Mouse (Mus musculus): ENCODE results near the gene Rnf6. TPM values are rescaled to one million over a fixed set of nuclear protein-coding genes. Genes with fewer than 3 reads are reported as not detected.
"Not testable (repeated sequence)": the region's sequence is repeated elsewhere in the genome, so short reads cannot be mapped to it uniquely, and the experiment has no call there.

Rnf6 gene
- total RNA-seq, 1 experiment from 2014 or later: 87.9 TPM

DNA sequence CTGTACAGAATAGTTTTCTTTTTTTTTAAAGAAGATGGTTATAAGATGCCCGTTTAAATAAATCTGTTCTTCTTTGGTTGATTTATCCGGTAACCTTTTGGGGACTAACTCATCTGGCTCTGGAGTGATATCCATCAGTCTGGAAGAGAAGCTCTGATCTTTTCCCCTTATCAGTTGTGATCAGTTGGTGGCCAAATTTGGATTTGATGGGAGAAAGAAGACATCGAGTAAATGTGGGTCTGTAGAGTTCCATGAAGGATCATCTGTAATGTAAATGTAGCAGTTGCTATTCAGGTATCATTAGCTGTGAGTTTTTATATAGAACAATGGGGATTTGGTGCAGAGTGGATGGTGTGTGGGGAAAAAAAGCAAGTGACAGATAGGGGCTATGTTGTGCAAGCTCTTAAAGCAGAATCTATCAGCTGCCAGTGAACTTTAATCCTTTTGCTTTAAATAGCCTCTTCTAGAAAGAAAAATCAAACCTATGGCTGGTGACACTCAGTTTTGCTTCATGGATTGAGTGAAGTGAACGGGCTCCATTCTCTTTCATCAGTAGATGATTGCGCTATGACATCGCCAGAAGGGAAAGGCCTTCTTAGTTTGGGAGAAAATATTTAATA lies 10.8 kb upstream of the Rnf6 start:
- no peak for ATAC-seq (replicated peaks; ENCODE audit: insufficient number of reproducible peaks, low FRiP score, low TSS enrichment, poor library complexity, severe bottlenecking)

DNA sequence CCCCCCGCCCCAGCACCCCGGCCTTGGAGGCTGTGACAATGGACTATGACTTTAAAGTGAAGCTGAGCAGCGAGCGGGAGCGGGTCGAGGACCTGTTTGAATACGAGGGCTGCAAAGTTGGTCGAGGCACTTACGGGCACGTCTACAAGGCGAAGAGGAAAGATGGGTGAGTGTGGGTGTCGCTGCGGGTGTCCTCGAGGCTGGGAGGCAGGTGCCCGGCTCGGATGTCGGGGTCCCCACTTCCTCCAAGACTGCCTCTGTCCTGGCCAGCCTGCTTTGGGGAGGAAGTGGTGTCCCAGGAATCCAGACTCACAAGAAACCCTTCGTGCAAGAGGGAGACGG lies 10.3 kb upstream of the Rnf6 start:
- 0 out of 2 replicates have a peak, but pooled peaks have one; percentile 38 for ATAC-seq (replicated peaks; ENCODE audit: insufficient number of reproducible peaks, low FRiP score, low TSS enrichment, poor library complexity, severe bottlenecking)

DNA sequence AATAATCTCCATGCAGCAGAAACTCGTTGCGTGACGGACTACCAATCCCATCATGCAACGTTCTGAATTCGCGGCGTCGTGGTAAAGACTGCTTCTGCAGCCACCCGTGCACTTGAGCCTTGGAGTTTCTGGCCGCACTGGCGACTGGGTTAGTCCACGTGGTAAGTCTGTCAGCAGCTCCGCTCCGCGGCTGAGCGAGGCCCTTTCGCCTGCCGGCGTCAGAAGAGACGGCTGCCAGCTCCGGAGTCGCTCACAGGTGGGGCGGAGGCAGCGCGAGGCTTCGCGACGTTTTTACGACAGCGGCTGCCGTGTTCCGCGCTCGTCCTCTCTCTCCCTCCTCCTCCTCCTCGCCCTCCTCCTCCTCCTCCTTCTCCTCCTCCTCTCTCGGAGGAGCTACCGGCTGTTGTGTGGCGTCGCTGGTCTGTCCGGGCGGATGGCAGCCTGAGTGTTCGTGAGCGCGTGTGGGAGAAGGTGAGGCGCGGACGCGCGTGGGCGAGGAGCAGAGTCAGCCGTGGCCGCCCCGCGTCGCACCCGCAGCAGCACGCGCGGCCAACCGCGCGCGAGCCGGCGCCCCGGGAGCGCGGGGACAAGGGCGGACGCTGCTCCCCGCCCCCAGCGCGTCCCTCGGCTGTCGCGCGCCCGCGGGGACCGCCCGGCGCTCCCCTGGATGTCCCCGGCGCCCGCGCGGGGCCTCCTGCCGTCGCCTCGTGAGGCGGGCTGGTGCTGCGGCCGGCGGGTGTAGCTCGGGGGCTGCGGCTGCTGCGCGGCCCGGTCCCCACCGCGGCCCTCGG lies 9.7 kb upstream of the Rnf6 start, which contains the start of gene Cdk8:
Gene Cdk8 (plus strand): TSS at position 367 of the 791 bp plus-strand sequence.
- ATAC-seq (replicated peaks; ENCODE audit: insufficient number of reproducible peaks, low FRiP score, low TSS enrichment, poor library complexity, severe bottlenecking): peak; percentile 86

DNA sequence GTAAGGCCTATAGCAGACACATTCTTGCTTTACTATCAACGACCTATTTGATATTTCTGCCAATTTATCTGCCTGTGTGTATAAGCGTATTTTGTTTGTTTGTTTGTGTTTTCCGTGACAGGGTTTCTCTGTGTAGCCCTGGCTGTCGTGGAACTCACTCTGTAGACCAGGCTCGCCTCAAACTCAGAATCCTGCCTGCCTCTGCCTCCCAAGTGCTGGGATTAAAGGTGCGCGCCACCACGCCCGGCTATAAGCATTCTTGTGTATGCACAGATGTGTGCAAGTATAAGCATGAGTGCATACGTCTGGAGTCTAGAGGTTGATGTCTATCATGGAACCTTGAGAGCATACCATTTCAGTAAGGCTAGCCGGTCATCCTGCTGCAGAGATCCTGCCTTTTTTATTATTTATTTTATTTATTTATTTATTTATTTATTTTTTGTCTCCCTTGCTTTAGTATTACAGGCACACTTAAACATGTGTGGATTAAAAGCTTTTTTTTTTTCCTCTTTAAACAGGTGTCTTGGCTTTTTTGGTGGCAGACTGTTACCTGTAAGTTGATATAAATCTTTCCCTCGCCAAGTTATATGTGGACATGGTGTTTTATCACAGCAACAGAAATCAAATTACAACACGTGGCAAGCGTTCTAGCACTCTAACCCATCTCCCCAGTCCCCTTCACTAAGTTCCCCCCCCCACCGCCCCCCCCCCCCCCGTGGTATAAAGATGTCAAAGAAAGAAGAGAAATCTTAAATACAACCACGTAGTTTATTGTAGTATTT lies 8.7 kb upstream of the Rnf6 start:
- ATAC-seq (replicated peaks; ENCODE audit: insufficient number of reproducible peaks, low FRiP score, low TSS enrichment, poor library complexity, severe bottlenecking): no peak

DNA sequence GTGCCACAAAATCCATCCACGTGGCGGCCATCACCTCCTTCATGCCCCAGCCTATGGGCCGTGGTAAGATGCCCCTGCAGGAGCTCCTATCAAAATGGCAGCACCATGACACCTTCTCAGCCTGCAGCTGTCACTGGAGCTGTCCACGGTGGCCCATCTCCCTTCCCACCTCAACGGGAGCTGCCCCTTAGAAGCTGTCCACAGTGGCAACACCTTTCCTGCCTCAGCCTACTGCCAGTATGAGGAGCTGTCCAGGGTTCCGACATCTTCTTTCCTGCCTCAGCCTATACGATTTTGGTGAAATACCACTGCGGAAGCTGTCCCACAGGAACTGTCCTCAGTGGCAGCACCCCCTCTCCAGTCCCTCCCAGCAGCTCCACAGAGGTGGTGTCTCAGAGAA lies 6.1 kb upstream of the Rnf6 start:
- no peak for ATAC-seq (replicated peaks; ENCODE audit: insufficient number of reproducible peaks, low FRiP score, low TSS enrichment, poor library complexity, severe bottlenecking)

DNA sequence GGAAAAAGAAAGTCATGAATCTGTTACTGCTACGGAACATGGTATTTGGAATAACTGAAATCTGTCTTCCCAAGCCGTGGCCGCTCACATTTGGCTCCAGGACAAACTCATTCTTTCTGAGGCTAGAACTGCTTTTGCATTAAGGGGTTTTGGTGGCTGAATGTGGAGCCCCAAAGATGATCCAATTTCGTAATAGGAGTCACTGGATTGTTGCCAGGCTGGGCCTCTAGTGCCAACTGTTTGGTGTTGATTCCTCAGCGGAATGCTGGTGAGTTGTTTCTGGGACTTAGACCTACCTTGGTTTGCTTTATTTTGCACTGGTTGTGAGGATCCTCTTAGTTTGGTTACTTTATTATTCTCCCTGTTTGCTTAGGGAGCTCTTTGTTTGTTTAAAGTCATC lies 2.4 kb upstream of the Rnf6 start:
- no peak for ATAC-seq (replicated peaks; ENCODE audit: insufficient number of reproducible peaks, low FRiP score, low TSS enrichment, poor library complexity, severe bottlenecking)

DNA sequence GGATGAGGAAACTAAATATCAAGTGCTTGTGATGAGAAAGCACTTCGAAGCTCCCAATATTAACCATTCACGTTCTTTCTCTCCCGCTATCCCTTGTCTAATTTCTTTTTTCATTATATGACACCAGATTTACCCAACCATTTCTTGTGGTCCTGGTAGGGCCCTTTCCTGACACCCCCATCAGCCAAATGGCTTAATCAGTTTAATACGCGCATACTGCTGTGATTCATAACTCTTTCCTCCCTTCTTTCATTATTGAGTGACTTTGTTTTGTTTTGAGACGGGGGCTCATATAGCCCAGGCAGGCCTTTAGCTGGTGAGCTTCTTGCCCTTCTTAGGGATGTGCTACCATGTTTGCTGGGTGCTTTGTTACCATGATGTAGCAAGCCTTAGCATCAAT lies 367 bp upstream of the Rnf6 start:
- no peak for ATAC-seq (replicated peaks; ENCODE audit: insufficient number of reproducible peaks, low FRiP score, low TSS enrichment, poor library complexity, severe bottlenecking)

DNA sequence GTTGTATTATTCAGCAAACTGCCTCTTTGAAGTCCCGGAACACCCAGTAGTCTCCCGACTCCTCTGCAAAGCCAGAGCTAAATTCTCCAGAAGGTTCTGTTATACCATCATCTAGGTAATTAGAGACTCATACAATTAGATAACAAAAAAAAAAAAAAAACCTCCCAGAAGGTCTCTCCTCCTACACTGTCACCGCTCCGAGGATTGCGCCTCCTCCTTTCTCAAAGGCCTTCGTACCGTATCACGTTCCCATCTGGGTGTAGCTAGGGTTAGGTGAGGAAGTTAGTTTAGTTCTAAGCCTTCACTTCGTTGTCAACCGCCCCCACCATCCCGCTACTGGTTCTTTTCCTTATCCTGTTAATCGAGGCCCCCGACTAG lies 865 bp downstream of the Rnf6 start:
- ATAC-seq (replicated peaks; ENCODE audit: insufficient number of reproducible peaks, low FRiP score, low TSS enrichment, poor library complexity, severe bottlenecking): peak; percentile 24; the same call in 1 of the 2 replicates

DNA sequence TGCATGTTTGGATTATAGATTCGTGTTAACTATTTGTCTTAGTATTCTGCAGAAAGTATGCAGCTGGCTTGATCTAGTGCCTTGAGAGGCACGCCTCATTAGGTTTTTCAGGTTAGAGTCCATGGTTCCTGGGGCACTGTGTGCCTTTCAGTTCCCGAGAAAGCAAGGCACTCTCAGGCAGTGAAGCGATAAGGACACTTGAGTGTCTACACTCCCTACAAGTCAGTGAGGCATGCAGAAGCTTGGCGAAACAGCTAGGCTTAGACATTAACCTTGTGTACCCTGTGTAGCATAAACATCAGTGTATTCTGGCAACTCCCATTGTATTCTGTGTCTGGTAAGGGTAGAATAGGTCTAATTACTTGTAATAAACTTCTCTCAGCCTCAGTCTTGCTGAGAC lies 15.8 kb downstream of the Rnf6 start:
- ATAC-seq (replicated peaks; ENCODE audit: insufficient number of reproducible peaks, low FRiP score, low TSS enrichment, poor library complexity, severe bottlenecking): no peak

DNA sequence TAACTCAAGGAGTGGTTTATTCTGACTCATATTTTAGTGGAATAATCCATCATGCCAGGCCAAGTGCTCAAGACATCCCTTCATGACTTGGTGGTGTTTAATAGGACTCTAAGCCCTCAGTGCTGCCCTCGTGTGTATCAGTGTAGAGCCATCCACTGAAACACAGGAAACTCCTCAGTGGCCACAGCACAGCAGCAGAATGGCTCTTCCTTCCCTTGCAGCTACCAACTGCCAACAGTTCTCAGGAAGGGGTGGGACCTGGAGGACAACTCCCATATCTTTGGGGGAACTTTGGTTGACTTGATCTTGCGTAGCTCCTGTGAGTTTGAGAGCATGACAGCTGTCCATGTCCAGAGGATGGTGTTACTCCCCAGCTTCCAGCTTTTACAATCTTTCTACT lies 17.4 kb downstream of the Rnf6 start:
- ATAC-seq (replicated peaks; ENCODE audit: insufficient number of reproducible peaks, low FRiP score, low TSS enrichment, poor library complexity, severe bottlenecking): no peak

DNA sequence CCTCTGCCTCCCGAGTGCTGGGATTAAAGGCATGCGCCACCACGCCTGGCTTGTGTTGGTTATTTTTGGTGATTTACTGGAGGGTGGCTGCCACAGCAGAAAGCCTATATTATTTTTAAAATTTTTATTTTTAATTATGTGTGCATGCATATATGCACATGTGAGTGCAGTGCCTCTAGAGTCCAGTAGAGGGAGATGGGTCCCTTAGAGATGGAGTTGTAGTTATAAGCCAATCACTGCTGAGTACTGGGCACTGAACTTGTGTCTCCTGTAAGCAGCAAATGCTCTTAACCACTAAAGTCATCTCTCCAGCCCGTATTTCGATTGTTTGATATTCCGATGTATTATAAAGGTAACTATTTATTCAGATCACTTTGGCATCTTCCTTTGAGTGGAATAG lies 20.8 kb downstream of the Rnf6 start:
- no peak for ATAC-seq (replicated peaks; ENCODE audit: insufficient number of reproducible peaks, low FRiP score, low TSS enrichment, poor library complexity, severe bottlenecking)

DNA sequence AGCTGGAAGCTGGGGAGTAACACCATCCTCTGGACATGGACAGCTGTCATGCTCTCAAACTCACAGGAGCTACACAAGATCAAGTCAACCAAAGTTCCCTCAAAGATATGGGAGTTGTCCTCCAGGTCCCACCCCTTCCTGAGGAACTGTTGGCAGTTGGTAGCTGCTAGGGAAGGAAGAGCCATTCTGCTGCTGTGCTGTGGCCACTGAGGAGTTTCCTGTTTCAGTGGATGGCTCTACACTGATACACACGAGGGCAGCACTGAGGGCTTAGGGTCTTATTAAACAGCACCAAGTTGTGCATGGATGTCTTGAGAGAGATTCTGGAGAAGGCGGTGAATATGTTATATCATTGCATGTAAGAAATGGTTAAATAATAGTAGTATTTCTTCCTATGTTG lies 21.8 kb downstream of the Rnf6 start:
- no peak for ATAC-seq (replicated peaks; ENCODE audit: insufficient number of reproducible peaks, low FRiP score, low TSS enrichment, poor library complexity, severe bottlenecking)

DNA sequence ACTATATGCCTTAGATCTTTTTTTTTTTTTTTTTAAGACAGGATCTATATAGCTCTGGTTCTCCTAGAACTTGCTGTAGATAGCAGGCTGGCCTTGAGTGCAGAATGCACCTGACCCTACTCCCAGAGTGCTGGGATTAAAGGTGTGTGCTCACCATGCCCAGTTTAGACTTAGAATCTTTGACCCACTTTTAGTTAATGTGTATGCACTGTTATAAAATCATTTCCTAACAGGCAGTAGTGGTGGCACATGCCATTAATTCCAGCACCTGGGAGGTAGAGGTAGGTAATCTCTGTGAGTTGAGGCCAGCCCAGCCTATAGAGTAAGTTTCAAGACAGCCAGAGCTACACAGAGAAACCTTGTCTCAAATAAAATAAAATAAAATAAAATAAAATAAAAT lies 22.3 kb downstream of the Rnf6 start:
- ATAC-seq (replicated peaks; ENCODE audit: insufficient number of reproducible peaks, low FRiP score, low TSS enrichment, poor library complexity, severe bottlenecking): no peak

DNA sequence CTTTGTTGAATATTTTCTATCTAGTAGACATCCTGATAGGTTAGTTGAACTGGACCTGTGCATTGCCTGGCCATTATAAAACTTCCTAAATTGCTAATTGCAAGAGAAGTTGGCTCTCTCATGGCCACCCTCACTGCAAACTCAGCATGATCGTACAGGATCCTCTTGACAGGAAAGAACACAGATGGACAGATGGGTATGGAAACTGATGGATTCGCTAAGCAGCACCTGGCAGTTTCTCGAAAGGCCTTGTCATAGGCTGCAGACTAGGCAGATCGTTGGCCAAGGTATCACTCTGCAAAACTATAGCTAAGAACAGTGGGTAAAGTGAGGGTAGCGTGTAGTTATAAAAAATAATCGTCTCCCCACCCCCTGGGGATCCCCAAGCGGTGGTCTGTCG lies 28.0 kb downstream of the Rnf6 start:
- ATAC-seq (replicated peaks; ENCODE audit: insufficient number of reproducible peaks, low FRiP score, low TSS enrichment, poor library complexity, severe bottlenecking): no peak

DNA sequence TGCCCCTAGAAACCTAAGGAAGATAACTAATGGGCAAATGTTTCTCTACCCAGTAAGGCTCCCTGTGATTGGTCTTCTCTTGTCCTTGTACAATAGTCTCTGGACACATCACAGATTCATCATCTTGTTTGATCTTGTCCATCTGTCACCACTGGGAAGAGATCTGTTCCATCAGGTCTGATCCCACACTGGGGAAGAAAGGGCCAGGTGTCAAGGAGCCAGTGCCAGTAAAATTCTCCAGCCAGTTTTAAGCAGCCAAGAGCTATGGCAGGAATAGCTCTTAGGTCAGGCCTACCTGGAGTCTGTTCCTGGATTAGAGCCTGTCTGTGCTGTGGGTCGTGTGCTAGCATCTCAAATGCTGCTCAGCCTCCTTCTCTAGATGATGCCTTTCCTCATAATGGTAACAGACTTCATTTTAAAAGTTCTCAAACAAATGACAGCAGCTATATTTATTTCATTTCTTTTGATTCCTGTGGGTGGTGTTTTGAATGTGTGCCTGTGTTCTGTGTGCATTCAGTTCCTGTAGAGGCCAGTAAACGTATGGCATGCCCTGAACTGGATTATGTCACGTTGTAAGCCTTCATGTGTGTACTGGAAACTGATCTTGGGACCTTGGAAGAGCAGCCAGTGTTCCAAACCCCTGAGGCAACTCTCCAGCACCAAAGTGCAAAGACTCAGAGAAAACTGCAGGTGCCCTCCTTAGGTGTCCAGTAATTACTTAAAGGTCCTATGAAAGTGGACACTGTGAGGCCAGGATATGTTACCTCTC lies 30.7 kb downstream of the Rnf6 start:
- no peak for ATAC-seq (replicated peaks; ENCODE audit: insufficient number of reproducible peaks, low FRiP score, low TSS enrichment, poor library complexity, severe bottlenecking)

DNA sequence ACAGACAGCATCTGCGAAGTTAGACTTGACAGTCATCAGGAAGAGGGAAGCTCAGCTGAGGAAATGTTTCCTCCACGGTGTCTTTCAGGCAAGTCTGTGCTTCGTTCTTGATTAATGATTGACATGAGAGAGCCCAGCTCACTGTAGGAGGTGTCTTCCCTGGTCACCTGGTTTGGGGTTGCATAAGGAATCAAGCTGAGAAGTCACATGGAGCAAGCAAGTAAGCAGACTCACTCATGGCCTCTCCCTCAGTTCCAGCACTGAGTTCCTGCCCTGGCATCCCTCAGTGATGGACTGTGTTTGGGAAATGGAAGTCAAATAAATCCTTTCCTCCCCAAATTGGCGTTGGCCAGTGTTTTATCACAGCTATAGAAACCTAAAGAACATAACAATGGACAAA lies 31.3 kb downstream of the Rnf6 start:
- ATAC-seq (replicated peaks; ENCODE audit: insufficient number of reproducible peaks, low FRiP score, low TSS enrichment, poor library complexity, severe bottlenecking): no peak

DNA sequence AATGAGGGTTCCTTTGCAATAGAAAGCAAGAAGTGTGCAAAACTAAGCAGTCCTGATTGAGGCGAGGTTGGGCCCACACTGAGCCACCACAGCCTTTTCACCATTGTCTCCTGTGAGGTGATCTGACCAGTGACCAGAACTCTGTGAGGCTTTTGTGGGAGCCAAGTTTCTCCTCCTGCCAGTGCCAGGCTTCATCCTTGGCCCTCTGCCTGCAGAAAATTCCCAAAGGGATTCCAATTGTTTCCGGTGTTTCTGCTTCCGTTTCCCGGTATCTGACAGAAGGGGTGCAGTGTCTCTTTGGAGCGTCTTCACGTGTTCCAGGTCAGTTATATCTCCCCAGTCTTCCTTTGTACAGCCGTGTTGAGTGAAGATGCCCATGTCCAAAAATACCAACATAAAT lies 32.6 kb downstream of the Rnf6 start:
- no peak for ATAC-seq (replicated peaks; ENCODE audit: insufficient number of reproducible peaks, low FRiP score, low TSS enrichment, poor library complexity, severe bottlenecking)

DNA sequence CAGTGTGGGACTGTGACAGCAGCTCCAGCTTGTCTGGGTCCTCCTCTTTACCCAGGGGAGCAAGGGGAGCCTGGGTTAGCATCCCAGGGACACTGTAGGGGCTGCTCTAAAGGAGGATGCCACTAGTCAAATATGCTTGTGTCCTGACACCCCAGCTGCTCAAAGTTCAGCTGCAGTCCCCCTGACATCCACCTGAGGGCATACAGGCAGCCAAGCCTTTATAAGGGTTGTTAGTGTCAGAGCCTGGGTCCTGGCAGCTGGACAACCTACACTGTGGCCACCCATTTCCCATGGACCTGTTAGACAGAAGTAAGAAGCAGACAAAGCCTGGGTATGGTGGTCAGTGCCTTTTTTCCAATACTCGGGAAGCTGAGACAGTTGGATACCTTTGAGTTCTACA lies 33.2 kb downstream of the Rnf6 start:
- ATAC-seq (replicated peaks; ENCODE audit: insufficient number of reproducible peaks, low FRiP score, low TSS enrichment, poor library complexity, severe bottlenecking): no peak

DNA sequence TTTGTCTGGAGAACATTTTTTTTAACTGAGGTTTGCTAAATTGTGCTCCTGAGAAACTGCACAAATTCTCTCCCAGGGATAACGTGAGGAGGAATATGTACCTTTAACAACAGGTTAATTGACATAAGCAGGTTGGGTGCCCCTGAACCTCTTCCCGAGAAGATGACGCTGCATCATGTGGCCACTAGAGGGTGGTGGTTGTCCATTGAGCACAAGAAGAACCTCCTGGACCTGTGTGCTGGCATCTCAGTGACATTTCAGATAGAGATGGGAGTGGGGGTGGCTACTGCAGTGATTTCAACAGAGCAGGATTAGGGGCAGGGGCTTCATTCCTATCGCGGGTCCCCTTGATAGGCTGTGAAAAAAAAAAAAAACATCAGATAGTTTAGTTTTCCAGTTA lies 33.9 kb downstream of the Rnf6 start:
- not testable (repeated sequence) for ATAC-seq (replicated peaks; ENCODE audit: insufficient number of reproducible peaks, low FRiP score, low TSS enrichment, poor library complexity, severe bottlenecking)

Measured in monocyte, adult 5-6 weeks (primary cell).